Mouse (Mus musculus) Patski (cell line): Measurements from ENCODE around the gene Rabgef1. TPM values are rescaled to one million over a fixed set of nuclear protein-coding genes. Genes with fewer than 3 reads are reported as not detected.
A peak's percentile ranks its signal among the peaks of the same experiment; 100 is the strongest.
"Not testable (repeated sequence)": the region's sequence is repeated elsewhere in the genome, so short reads cannot be mapped to it uniquely, and the experiment has no call there.

Source experiments
- ATAC-seq: fragments of 100-300 bp; one replicate; pipeline ENCODE4 v1.8.0; 2021
- CTCF ChIA-PET: fragments of 350-600 bp; sonication (Branson Sonifier 250); formaldehyde crosslinking; loops from one replicate; lab custom pipeline; 2022; ENCODE audit warnings: inconsistent platforms; lab: Charles Lee
- POLR2A ChIA-PET: fragments of 350-600 bp; sonication (Branson Sonifier 250); formaldehyde crosslinking; loops from one replicate; lab custom pipeline; 2022; ENCODE audit warnings: antibody characterized with exemption, inconsistent platforms; lab: Charles Lee
- DNase-seq: peaks from one replicate; pipeline ENCODE4 v3.0.0-alpha.2; 2011; ENCODE audit warnings: low read depth, low spot score
- H3K27me3 ChIP-seq: fragments of 371-371 bp; one replicate; pipeline ENCODE4 v1.5.1; 2021
- CTCF ChIP-seq: fragments of 100-300 bp; IDR thresholded peaks from one replicate; pipeline ENCODE4 v1.5.1; 2021
- in situ Hi-C: fragments of 300-500 bp; cut with MboI; formaldehyde crosslinking; loops from 3 replicates; pipeline ENCODE4 v1.11.1; 2018; ENCODE audit warnings: low pct_unique_long_range_greater_than_20kb, mixed read lengths
- polyA plus RNA-seq: library from polyadenylated mRNA; unstranded; gene quantifications from one replicate; pipeline ENCODE4 v1.2.3, GENCODE M21; 2021

Gene Rabgef1
- polyA plus RNA-seq, 1 experiment from 2014 or later: 33.6 TPM

GRCm38 (mm10) chr5:130255017-130255720 is 83.6 kb downstream of the Rabgef1 start, which contains the start of the genes Sbds and Tyw1:
Gene Sbds, minus strand, starts transcription at chr5:130255530.
Gene Tyw1, plus strand, starts transcription at chr5:130255619.
- TF ChIP-seq CTCF: no peak
- no peaks in the 10 kb centered on the region for H3K27me3 ChIP-seq
- ChIA-PET CTCF (interaction anchor here (0.9 to 3.5 kb wide), 5 partner anchors 12 to 32 kb away, joined by 3 to 14 read pairs (median 3); no protein-coding TSS in a partner anchor), POLR2A (interaction anchor here (0.6 to 1.6 kb wide), 5 partner anchors 8 to 914 kb away, joined by 3 to 8 read pairs (median 4); no protein-coding TSS in a partner anchor)
- peak; percentile 99 for DNase-seq
- in situ Hi-C loops: loop anchor here (25.0 kb wide), 1 partner anchor 743 kb away; the partner anchor contains the start of gene Sfswap
- peak; percentile 65 for ATAC-seq

- H3K27me3 ChIP-seq, ATAC-seq, DNase-seq: not testable (repeated sequence)
- in situ Hi-C loops: loop anchor here (25.0 kb wide), 1 partner anchor 744 kb away; the partner anchor contains the start of gene Sfswap
- peak; percentile 56 for TF ChIP-seq CTCF
- CTCF ChIA-PET: interaction anchor here (0.8 to 3.5 kb wide), 8 partner anchors 7 to 597 kb away, joined by 3 to 14 read pairs (median 4); no protein-coding TSS in a partner anchor
- POLR2A ChIA-PET: interaction anchor here (0.6 to 1.6 kb wide), 6 partner anchors 9 to 913 kb away, joined by 3 to 8 read pairs (median 4); no protein-coding TSS in a partner anchor
Measured at GRCm38 (mm10) chr5:130255799-130256525, 84.4 kb downstream of the Rabgef1 start.

- CTCF ChIA-PET: interaction anchor here (0.8 to 3.5 kb wide), 7 partner anchors 8 to 596 kb away, joined by 3 to 14 read pairs (median 4); no protein-coding TSS in a partner anchor
- POLR2A ChIA-PET: interaction anchor here (0.6 to 1.1 kb wide), 3 partner anchors 10 to 532 kb away, joined by 3 read pairs; no protein-coding TSS in a partner anchor
- no peaks in the 10 kb centered on the region for H3K27me3 ChIP-seq
- DNase-seq (peak; percentile 95), ATAC-seq (peak; percentile 94)
- in situ Hi-C loops: loop anchor here (25.0 kb wide), 1 partner anchor 744 kb away; the partner anchor contains the start of gene Sfswap
- TF ChIP-seq CTCF: no peak
Measured at GRCm38 (mm10) chr5:130256678-130257271, 85.2 kb downstream of the Rabgef1 start.

GRCm38 (mm10) chr5:130257303-130257702 is 85.7 kb downstream of the Rabgef1 start:
- POLR2A ChIA-PET: interaction anchor here (0.6 kb wide), 1 partner anchor 53 kb away, joined by 3 read pairs; no protein-coding TSS in a partner anchor
- DNase-seq: no peak
- peak; percentile 18 for TF ChIP-seq CTCF
- CTCF ChIA-PET: interaction anchor here (0.8 to 3.5 kb wide), 6 partner anchors 9 to 596 kb away, joined by 3 to 14 read pairs (median 4); no protein-coding TSS in a partner anchor
- in situ Hi-C loops: loop anchor here (25.0 kb wide), 1 partner anchor 745 kb away; the partner anchor contains the start of gene Sfswap
- H3K27me3 ChIP-seq: no peaks in the 10 kb centered on the region
- no peak for ATAC-seq

- ATAC-seq (no peak), DNase-seq (no peak)
- no peaks in the 10 kb centered on the region for H3K27me3 ChIP-seq
- in situ Hi-C loops: loop anchor here (25.0 kb wide), 1 partner anchor 751 kb away; the partner anchor contains the start of gene Sfswap
- TF ChIP-seq CTCF: peak; percentile 49
- ChIA-PET POLR2A (no interaction called here), CTCF (interaction anchor here (1.6 to 1.9 kb wide), 2 partner anchors 11 to 18 kb away, joined by 3 to 8 read pairs; no protein-coding TSS in a partner anchor)
Measured at GRCm38 (mm10) chr5:130263454-130263853, 91.9 kb downstream of the Rabgef1 start.

Other genes starting within 250 kb of the Rabgef1 start
- gene Vkorc1l1, start 229.8 kb upstream of the Rabgef1 start, polyA plus RNA-seq: 32.3 TPM
- gene Gusb, start 168.7 kb upstream of the Rabgef1 start, polyA plus RNA-seq: 63.8 TPM
- 83.6 TPM for gene Asl, start 142.6 kb upstream of the Rabgef1 start, polyA plus RNA-seq
- 39.7 TPM for gene Crcp, start 142.5 kb upstream of the Rabgef1 start, polyA plus RNA-seq
- 18.3 TPM for gene Tpst1, start 98.5 kb upstream of the Rabgef1 start, polyA plus RNA-seq
- 5.1 TPM for gene Kctd7, start 26.9 kb upstream of the Rabgef1 start, polyA plus RNA-seq
- 62.9 TPM for gene Tmem248, start 45.3 kb downstream of the Rabgef1 start, polyA plus RNA-seq
- 93.7 TPM for gene Sbds, start 83.7 kb downstream of the Rabgef1 start, polyA plus RNA-seq
- 34.0 TPM for gene Tyw1, start 83.8 kb downstream of the Rabgef1 start, polyA plus RNA-seq
- gene Caln1, start 197.7 kb downstream of the Rabgef1 start, polyA plus RNA-seq: not detected
- gene A330070K13Rik, start 212.8 kb downstream of the Rabgef1 start, polyA plus RNA-seq: not detected